Mouse (Mus musculus) forebrain, embryonic 13.5 days (tissue): ENCODE measurements around the gene Arhgef33. TPM values are rescaled to one million over a fixed set of nuclear protein-coding genes. Genes with fewer than 3 reads are reported as not detected.
"Not testable (repeated sequence)": the region's sequence is repeated elsewhere in the genome, so short reads cannot be mapped to it uniquely, and the experiment has no call there.

ENCODE experiments used
- ATAC-seq: fragments of 200-750 bp; cut with Nextera tagmentation; 2 replicates; pipeline ENCODE4 v1.8.0; 2017
- H3K27ac ChIP-seq: fragments of 300-500 bp; sonication (generic); 2 replicates; pipeline ENCODE4 v1.5.1; 2015; ENCODE audit warnings: inconsistent platforms, mild to moderate bottlenecking, moderate library complexity
- H3K27me3 ChIP-seq: fragments of 300-500 bp; sonication (generic); 2 replicates; pipeline ENCODE4 v1.6.1; 2015; ENCODE audit warnings: mild to moderate bottlenecking, inconsistent platforms
- H3K36me3 ChIP-seq: fragments of 300-500 bp; sonication (generic); 2 replicates; pipeline ENCODE4 v1.6.1; 2015; ENCODE audit warnings: mild to moderate bottlenecking, inconsistent platforms; ENCODE audit not compliant: poor library complexity, severe bottlenecking
- H3K4me1 ChIP-seq: fragments of 300-500 bp; sonication (generic); 2 replicates; pipeline ENCODE4 v1.6.1; 2015; ENCODE audit warnings: inconsistent platforms
- H3K4me2 ChIP-seq: fragments of 300-500 bp; sonication (generic); 2 replicates; pipeline ENCODE4 v1.6.1; 2015; ENCODE audit warnings: inconsistent platforms, mild to moderate bottlenecking, moderate library complexity
- H3K4me3 ChIP-seq: fragments of 300-500 bp; sonication (generic); 2 replicates; pipeline ENCODE4 v1.5.1; 2015; ENCODE audit warnings: mild to moderate bottlenecking, inconsistent platforms
- H3K9ac ChIP-seq: fragments of 300-500 bp; sonication (generic); 2 replicates; pipeline ENCODE4 v1.6.1; 2015; ENCODE audit warnings: mild to moderate bottlenecking, inconsistent platforms
- H3K9me3 ChIP-seq: fragments of 300-500 bp; sonication (generic); replicated peaks from 2 replicates; pipeline ENCODE4 v1.6.1; 2016; ENCODE audit warnings: inconsistent platforms
- WGBS: fragments of 180-500 bp; shearing (Covaris S2); methylation state at CpG from one replicate; pipeline ENCODE4 v1.1.7; 2015; 5-methylcytosine and 5-hydroxymethylcytosine counted together
- polyA plus RNA-seq: library from polyadenylated mRNA; unstranded; fragments of >200 nt; fragmentation: Nextera tagmentation; extraction: Ambion mirVana; gene quantifications from 2 replicates; pipeline ENCODE4 v1.2.1, GENCODE M21; 2015

The Arhgef33 gene
- polyA plus RNA-seq, 1 experiment from 2014 or later, result 0.96 TPM

DNA sequence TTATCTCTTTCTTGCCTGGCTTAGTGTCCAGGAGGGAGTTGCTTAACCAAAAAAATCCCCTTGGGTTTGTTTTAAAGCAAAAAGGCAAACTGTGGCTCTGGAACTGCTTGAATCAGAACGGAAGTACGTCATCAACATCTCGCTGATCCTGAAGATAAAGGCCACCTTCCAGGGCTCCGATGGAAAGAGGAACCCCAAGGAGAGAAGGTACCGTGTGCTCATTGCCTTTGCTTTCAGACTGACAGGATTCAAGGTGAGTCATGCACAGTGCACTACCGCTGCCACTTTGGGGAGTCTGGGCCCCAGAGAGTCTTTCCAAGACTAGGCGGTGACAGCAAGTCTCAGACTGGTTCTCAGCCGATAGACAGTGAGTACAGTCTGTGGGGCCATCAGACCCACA is 53.0 kb downstream of the Arhgef33 start:
- Histone ChIP-seq H3K9me3 (no peaks in the 10 kb centered on the region), H3K27ac (no peak overlapping the region), H3K4me1 (no peaks in the 10 kb centered on the region), H3K4me2 (no peak overlapping the region), H3K27me3 (no peaks in the 10 kb centered on the region), H3K9ac (no peak overlapping the region), H3K4me3 (no peak overlapping the region), H3K36me3 (no peaks in the 10 kb centered on the region)
- no peak for ATAC-seq
- WGBS, result 89% methylated on average over 8 of the region's 8 CpGs

DNA sequence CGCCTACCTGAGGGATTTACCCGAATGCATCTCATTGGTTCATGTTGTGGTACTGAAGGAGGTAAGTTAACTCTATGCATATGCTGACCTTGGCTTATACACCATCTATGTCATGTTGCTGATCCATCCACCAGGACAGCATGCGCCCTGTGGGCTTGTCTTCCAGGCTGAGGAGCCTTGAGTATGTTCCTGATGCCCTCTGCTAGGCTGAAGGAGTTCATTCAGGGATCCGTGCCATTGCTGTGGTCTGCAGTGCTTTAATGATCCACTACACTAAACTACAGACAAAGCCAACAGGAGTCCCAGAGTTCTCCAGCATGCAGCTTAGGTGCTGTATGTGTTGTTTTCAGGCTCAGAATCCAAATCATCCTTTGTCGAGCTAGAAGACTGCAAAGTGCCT is 60.1 kb downstream of the Arhgef33 start:
- no peak overlapping the region for H3K4me3 ChIP-seq
- WGBS, result 93% methylated on average over 5 of the region's 5 CpGs
- no peaks in the 10 kb centered on the region for H3K4me1 ChIP-seq
- H3K4me2 ChIP-seq, result no peak overlapping the region
- H3K27me3 ChIP-seq, result no peaks in the 10 kb centered on the region
- H3K9me3 ChIP-seq, result no peaks in the 10 kb centered on the region
- H3K27ac ChIP-seq, result no peak overlapping the region
- H3K9ac ChIP-seq, result no peak overlapping the region
- ATAC-seq, result no peak
- H3K36me3 ChIP-seq, result no peaks in the 10 kb centered on the region

DNA sequence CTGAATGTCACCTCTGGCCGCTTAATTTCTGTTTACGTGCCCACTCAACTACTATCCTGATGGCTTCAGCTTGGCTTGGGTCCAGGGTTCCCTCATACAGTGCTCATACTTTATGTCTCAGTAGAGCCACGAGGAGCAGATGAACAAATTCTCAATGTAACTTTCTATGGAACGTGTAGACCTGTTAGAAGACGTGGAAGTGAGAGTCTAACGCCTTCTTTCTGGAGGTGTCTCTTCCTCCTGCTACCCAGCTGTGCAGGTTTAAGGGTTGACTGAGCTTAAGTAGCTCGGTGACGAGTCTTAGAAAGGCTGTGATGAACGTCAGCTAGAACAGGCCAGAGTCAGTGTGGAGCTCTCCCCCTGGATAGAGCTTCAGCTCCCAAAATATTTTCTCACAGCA is 61.4 kb downstream of the Arhgef33 start:
- no peak overlapping the region for H3K4me3 ChIP-seq
- H3K9ac ChIP-seq, result no peak overlapping the region
- peaks cover 4% of the 10 kb centered on the region; the same call in 1 of the 2 replicates for H3K27me3 ChIP-seq
- H3K27ac ChIP-seq, result no peak overlapping the region
- 78% methylated on average over 9 of the region's 9 CpGs for WGBS
- H3K36me3 ChIP-seq, result no peaks in the 10 kb centered on the region
- H3K4me2 ChIP-seq, result no peak overlapping the region
- ATAC-seq, result no peak
- no peaks in the 10 kb centered on the region for H3K9me3 ChIP-seq
- 0 out of 2 replicates have a peak, but pooled peaks cover 6% of the 10 kb centered on the region for H3K4me1 ChIP-seq

DNA sequence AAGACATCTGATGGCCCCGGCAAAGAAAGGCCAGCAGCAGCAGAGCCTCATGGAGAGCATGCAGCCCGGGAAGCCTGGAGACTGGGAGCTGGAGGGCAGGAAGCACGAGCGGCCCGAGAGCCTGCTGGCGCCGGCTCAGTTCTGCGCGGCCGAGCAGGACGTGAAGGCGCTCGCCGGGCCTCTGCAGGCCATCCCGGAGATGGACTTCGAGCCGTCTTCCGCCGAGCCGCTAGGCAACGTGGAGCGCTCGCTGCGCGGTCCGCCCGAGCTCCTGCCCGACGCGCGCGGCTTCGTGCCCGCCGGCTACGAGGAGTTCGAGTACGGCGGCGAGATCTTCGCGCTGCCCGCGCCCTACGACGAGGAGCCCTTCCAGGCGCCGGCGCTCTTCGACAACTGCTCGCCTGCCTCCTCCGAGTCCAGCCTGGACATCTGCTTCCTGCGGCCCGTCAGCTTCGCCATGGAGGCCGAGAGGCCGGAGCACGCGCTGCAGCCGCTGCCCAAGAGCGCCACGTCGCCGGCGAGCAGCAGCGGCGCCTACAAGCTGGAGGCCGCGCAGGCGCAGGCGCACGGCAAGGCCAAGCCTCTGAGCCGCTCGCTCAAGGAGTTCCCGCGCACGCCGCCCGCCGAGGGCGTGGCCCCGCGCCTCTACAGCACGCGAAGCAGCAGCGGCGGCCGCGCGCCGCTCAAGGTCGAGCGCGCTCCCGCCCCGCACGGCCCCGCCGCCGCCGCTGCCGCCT is 66.0 kb downstream of the Arhgef33 start, which contains the start of gene Gm10190:
Gm10190 (minus strand) TSS at position 553 of the 737 bp plus-strand sequence.
- 0 out of 2 replicates have a peak, but pooled peaks cover 9% of the 10 kb centered on the region for H3K4me1 ChIP-seq
- peak within 1 kb of the TSS; percentile 77 for H3K4me2 ChIP-seq
- no peaks in the 10 kb centered on the region for H3K9me3 ChIP-seq
- peaks cover 14% of the 10 kb centered on the region for H3K27me3 ChIP-seq
- peak within 1 kb of the TSS; percentile 51 for H3K4me3 ChIP-seq
- ATAC-seq, result peak; percentile 99
- WGBS, result 3% methylated on average over 99 of the region's 102 CpGs
- H3K27ac ChIP-seq, result peak within 1 kb of the TSS; percentile 58
- H3K9ac ChIP-seq, result peak within 1 kb of the TSS; percentile 71
- no peaks in the 10 kb centered on the region for H3K36me3 ChIP-seq

DNA sequence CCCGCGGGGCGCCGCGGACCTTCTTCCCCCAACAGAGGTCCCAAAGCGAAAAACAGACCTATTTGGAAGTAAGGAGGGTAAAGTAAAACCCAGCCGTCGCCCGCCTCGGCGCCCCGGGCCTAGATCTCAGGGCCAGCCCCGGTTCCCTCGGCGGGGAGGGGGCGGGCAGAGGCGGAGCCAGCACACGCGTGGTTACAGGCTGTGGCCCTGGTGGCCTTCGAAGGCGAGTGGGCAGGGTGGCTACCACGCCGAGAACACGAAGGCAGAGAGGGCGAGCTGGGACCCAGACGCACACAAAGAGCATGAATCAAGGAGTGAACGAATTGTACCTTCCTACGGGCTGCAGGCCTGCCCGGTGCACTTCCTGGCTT is 66.5 kb downstream of the Arhgef33 start:
- Histone ChIP-seq H3K9ac (peak overlapping the region; percentile 71), H3K4me3 (peak overlapping the region; percentile 51), H3K9me3 (no peaks in the 10 kb centered on the region), H3K36me3 (no peaks in the 10 kb centered on the region), H3K4me1 (0 out of 2 replicates have a peak, but pooled peaks cover 9% of the 10 kb centered on the region), H3K27me3 (peaks cover 14% of the 10 kb centered on the region), H3K4me2 (peak overlapping the region; percentile 77), H3K27ac (peak overlapping the region; percentile 58)
- WGBS, result 17% methylated on average over 29 of the region's 29 CpGs
- ATAC-seq, result peak; percentile 87

DNA sequence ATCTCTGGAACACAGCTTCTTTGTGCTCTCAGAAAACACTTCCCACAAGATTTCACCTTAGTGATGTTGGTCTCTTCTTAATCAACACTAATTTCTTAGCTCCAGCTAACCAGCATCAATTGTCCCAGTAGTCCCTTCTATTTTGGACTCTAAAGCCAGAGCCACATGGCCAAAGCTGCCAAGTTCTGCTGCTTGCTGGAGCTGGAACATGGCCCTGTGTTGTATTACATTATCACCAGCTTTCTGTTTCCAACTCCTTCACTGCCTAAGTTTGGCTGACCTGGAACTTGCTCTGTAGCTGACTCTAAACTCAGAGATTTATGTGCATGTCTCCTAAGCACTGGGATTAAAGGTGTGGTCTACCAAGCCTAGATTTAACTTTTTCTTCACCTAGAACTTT is 71.2 kb downstream of the Arhgef33 start:
- ATAC-seq, result not testable (repeated sequence)

DNA sequence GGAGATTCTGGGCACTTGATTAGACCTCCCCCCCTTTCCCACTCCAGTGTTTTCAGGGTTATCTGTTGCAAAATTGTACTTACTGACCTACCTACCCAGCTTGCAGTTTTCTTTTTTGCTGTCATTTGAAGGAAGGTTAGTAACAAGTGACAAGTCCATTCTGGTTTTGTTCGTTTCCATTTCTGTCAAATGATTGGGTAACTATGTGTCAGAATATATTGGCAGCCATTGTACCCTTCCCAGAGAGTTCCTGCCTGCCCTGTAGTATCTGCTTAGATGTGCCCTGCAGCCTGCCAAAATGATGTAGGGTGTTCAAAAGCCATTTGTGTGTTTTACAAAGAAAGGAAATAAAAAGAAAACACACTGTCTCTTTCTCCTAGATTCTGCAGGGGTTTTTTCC is 78.5 kb downstream of the Arhgef33 start:
- Histone ChIP-seq H3K9ac (no peak overlapping the region), H3K4me3 (no peak overlapping the region), H3K9me3 (no peaks in the 10 kb centered on the region), H3K27ac (no peak overlapping the region), H3K36me3 (no peaks in the 10 kb centered on the region), H3K4me2 (no peak overlapping the region), H3K27me3 (no peaks in the 10 kb centered on the region), H3K4me1 (no peaks in the 10 kb centered on the region)
- no peak for ATAC-seq
- WGBS, result 55% methylated on average over 1 of the region's 1 CpGs

More for the DNA sequence above, 71.2 kb downstream of the Arhgef33 start:
- not testable (repeated sequence) for H3K9ac ChIP-seq, H3K27ac ChIP-seq, H3K4me1 ChIP-seq, H3K4me3 ChIP-seq, H3K36me3 ChIP-seq, H3K4me2 ChIP-seq, H3K9me3 ChIP-seq
- H3K27me3 ChIP-seq, result peaks cover 10% of the 10 kb centered on the region

DNA sequence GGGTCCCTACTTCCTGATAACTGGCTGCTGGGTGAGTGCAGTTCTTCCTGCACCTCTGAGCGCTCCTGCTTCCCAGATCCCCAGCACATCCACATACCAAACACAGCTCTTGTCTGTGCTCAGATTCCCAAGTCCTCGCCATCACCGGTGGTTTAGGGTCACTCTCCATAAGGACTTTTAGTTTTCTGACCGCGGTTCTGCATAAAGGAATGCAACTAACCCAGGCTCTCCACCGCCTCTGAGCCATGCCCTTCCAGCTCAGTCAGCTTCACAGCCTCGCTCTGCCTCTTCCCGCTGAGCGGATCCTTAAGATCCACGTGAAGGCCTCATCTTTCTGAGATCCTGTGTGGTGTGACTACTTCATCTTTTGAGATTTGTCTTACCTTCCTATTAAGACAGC is 82.8 kb downstream of the Arhgef33 start:
- no peak overlapping the region for H3K4me3 ChIP-seq
- 0 out of 2 replicates have a peak, but pooled peaks cover 3% of the 10 kb centered on the region for H3K4me1 ChIP-seq
- no peaks in the 10 kb centered on the region for H3K27me3 ChIP-seq
- H3K36me3 ChIP-seq, result no peaks in the 10 kb centered on the region
- no peak overlapping the region for H3K9ac ChIP-seq
- H3K9me3 ChIP-seq, result no peaks in the 10 kb centered on the region
- 69% methylated on average over 10 of the region's 10 CpGs for WGBS
- no peak overlapping the region for H3K27ac ChIP-seq
- no peak overlapping the region for H3K4me2 ChIP-seq
- no peak for ATAC-seq

DNA sequence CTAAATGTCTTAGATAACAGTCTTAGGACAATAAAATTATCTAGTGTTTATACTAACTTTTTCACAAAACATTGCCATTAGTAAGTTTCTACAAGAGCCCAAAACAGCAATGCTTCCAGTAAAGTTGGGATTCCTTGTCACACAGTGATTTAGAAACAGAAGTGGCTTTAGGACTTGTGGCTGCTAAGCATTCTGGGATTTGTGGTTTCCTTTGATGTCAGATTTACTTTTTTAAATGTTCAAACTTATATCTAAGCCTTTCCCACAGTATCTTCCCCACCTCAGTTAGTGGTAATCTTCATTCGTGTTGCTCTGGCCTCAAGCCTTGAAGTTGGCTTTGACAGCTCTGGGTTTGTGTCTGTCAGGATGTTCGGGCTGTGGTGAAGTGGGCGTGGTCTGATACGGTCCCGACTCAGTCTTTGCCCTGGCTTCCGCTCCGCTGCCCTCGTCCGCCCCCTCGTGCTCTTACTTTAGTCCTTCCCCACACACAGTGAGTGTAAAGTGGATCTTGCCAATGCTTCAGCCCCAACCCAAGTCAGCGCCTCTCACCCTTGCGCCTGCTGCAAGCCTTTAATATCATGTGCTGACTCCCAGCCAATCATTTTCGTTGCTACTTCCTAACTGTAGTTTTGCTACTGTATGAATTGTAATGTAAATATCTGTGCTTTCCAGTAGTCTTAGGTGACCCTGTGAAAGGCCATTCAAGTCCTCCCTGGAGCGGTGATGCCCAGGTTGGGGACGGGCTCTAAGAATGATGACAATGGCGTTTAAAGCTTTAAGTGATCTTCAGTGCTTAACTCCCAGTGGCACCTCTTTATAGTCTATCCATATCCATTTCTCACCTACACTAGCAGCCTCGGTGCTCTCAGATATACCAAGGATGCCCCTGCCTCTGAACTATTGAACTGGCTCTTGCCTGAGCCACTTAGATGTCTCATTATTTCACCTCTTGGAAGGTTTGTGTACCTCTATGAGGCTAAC is 84.5 kb downstream of the Arhgef33 start:
- Histone ChIP-seq H3K4me1 (0 out of 2 replicates have a peak, but pooled peaks cover 3% of the 10 kb centered on the region), H3K27ac (no peak overlapping the region), H3K4me3 (peak overlapping the region; percentile 38), H3K9ac (peak overlapping the region; percentile 38; the same call in 1 of the 2 replicates), H3K9me3 (no peaks in the 10 kb centered on the region), H3K36me3 (no peaks in the 10 kb centered on the region), H3K4me2 (peak overlapping the region; percentile 59), H3K27me3 (no peaks in the 10 kb centered on the region)
- 10% methylated on average over 17 of the region's 17 CpGs for WGBS
- peak; percentile 92 for ATAC-seq

DNA sequence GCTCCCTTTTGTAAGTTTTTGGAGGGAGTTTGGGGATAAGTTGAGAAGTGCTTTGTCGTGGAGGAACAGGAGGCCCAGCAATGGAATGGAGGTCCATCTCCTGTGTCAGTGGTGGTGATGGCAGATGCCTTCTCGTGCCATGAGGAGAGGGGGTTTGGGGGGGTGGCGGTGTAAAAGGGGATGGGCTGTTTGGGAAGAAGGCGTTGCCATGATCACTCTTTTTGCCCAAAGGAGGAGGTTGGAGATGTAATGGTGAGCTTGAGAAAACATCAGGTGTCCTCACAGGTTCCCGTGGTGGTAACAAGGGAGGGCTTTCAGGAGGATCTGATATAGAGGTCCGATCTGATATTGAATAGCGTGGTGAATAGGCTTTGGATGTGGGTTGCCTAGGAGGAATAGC is 91.0 kb downstream of the Arhgef33 start:
- Histone ChIP-seq H3K27me3 (no peaks in the 10 kb centered on the region), H3K9ac (no peak overlapping the region), H3K4me3 (no peak overlapping the region), H3K36me3 (peaks cover 44% of the 10 kb centered on the region), H3K9me3 (no peaks in the 10 kb centered on the region), H3K27ac (no peak overlapping the region), H3K4me1 (no peaks in the 10 kb centered on the region), H3K4me2 (no peak overlapping the region)
- ATAC-seq, result no peak
- WGBS, result 95% methylated on average over 7 of the region's 7 CpGs

DNA sequence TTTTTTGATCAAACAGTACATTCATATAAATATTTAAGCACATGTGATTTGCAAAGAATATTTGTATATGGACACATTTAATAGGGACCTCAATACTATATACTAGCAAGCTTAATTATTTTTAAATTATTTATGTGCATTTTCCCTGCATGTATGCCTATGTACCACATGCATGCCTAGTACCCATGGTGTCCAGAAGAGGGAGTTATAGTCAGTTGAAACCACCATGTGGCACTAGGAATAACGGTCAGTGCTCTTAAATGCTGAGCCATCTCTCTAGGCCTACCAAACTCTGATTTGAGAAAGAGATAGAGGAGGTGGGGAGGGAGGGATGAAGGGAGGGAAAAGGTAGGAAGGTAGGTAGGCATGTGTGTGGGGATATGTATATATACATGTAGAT is 104.0 kb downstream of the Arhgef33 start:
- H3K4me1 ChIP-seq, result no peaks in the 10 kb centered on the region
- H3K36me3 ChIP-seq, result peaks cover 83% of the 10 kb centered on the region
- H3K9ac ChIP-seq, result no peak overlapping the region
- WGBS, result 63% methylated on average over 1 of the region's 1 CpGs
- H3K9me3 ChIP-seq, result no peaks in the 10 kb centered on the region
- ATAC-seq, result no peak
- no peak overlapping the region for H3K27ac ChIP-seq
- H3K4me2 ChIP-seq, result no peak overlapping the region
- no peaks in the 10 kb centered on the region for H3K27me3 ChIP-seq
- H3K4me3 ChIP-seq, result no peak overlapping the region

DNA sequence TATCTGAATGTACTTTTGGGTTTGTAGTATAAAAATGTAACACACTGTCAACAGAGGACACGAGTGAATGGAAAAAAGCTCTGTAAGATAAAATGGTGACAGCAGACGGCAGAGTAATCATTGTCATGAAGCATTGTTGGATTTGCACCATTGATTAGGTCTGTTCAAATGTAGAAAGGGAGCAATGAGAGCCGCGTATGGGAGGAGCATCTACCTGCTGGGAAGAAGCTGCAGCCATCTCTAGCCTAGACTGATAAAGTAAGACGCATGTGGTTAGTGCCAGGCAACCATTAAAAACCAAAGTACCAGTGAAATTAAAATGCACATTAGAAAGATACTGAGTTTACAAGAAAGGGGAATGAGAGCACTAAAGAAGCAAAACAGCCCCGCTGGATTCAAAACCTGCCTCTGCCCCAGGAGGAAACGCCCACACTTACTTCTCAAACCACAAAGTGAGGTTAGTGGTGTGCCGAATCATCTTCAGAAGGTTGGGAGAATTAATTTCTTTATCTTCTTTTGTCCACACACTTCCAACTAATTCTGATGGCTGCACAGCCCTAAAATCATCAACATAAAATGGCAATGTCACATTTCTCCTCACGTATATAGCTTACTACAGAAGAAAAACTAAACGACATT is 111.5 kb downstream of the Arhgef33 start:
- 87% methylated on average over 10 of the region's 10 CpGs for WGBS
- H3K4me1 ChIP-seq, result no peaks in the 10 kb centered on the region
- H3K9ac ChIP-seq, result no peak overlapping the region
- H3K36me3 ChIP-seq, result peaks cover 68% of the 10 kb centered on the region
- no peaks in the 10 kb centered on the region for H3K9me3 ChIP-seq
- H3K4me2 ChIP-seq, result no peak overlapping the region
- no peak overlapping the region for H3K4me3 ChIP-seq
- no peaks in the 10 kb centered on the region for H3K27me3 ChIP-seq
- no peak overlapping the region for H3K27ac ChIP-seq
- no peak for ATAC-seq
